Mouse (Mus musculus) megakaryocyte, embryonic 14.5 days (primary cell): ENCODE data around the gene Dynll2.

Source experiments
- FLI1 ChIP-seq: IDR thresholded peaks from 2 replicates; pipeline ENCODE4 v1.6.1; 2012; ENCODE audit warnings: low read length, inconsistent platforms, mixed read lengths
- GATA1 ChIP-seq: IDR thresholded peaks from 3 replicates; pipeline ENCODE4 v1.6.1; 2012; ENCODE audit warnings: mixed read lengths, low read length, inconsistent platforms, borderline replicate concordance

DNA sequence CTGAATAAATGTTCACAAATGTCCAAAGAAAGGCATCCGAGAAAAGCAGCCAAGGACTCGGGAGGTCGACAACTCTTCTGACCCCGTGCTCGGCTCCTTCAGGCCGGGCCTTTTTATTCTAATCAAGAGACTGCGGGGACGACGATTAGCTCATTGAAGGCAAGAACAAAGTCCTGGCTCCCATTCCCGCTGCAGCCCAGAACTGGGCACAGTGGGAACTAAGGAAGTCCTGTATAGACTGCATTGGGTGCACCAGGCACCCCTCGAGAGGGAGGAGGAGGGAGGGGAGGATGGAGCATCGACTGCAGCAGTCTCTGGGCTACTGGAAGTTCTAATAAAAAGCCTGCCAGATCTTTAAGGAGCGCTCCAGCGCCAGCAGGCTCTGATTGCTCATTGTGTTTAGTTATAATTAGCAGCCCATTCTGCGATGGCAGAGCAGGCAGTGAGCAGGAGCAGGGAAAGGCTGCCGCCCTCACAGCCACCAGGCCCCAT, 40.9 kb upstream of the Dynll2 start:
- no peak for TF ChIP-seq GATA1
- TF ChIP-seq FLI1: no peak
